Mouse (Mus musculus) kidney, postnatal 0 days (tissue): ENCODE results near the gene Osbpl2. TPM values are rescaled to one million over a fixed set of nuclear protein-coding genes. Genes with fewer than 3 reads are reported as not detected.
A peak's percentile ranks its signal among the peaks of the same experiment; 100 is the strongest.

Experiments
- ATAC-seq: fragments of 200-750 bp; cut with Nextera tagmentation; replicated peaks from 2 replicates; pipeline ENCODE4 v1.8.0; 2017; ENCODE audit warnings: low read depth, moderate number of reproducible peaks, moderate TSS enrichment, moderate library complexity; ENCODE audit not compliant: low FRiP score
- DNase-seq: peaks from one replicate; pipeline ENCODE4 v3.0.0-alpha.2; 2016; ENCODE audit warnings: low spot score
- H3K27ac ChIP-seq: fragments of 300-500 bp; sonication (generic); 2 replicates; pipeline ENCODE4 v1.5.1; 2014; ENCODE audit warnings: mild to moderate bottlenecking
- H3K27me3 ChIP-seq: fragments of 300-500 bp; sonication (generic); 2 replicates; pipeline ENCODE4 v1.6.1; 2014; ENCODE audit warnings: low read length, mixed read lengths; ENCODE audit not compliant: insufficient read depth
- H3K36me3 ChIP-seq: fragments of 300-500 bp; sonication (generic); 2 replicates; pipeline ENCODE4 v1.6.1; 2014; ENCODE audit warnings: low read length, mixed read lengths; ENCODE audit not compliant: insufficient read depth
- H3K4me1 ChIP-seq: fragments of 300-500 bp; sonication (generic); replicated peaks from 2 replicates; pipeline ENCODE4 v1.6.1; 2014; ENCODE audit warnings: antibody characterized with exemption, low read length, mixed read lengths; ENCODE audit not compliant: insufficient read depth
- H3K4me2 ChIP-seq: fragments of 300-500 bp; sonication (generic); 2 replicates; pipeline ENCODE4 v1.6.1; 2014; ENCODE audit warnings: mild to moderate bottlenecking, low read length, moderate library complexity, mixed read lengths
- H3K4me3 ChIP-seq: fragments of 300-500 bp; sonication (generic); replicated peaks from 2 replicates; pipeline ENCODE4 v1.5.1; 2014; ENCODE audit warnings: low read depth, low read length
- H3K9ac ChIP-seq: fragments of 300-500 bp; sonication (generic); 2 replicates; pipeline ENCODE4 v1.6.1; 2014; ENCODE audit warnings: low read depth, low read length
- H3K9me3 ChIP-seq: fragments of 300-500 bp; sonication (generic); replicated peaks from 2 replicates; pipeline ENCODE4 v1.6.1; 2016; ENCODE audit warnings: low read length, inconsistent platforms, mixed read lengths
- CTCF ChIP-seq: IDR thresholded peaks from 2 replicates; pipeline ENCODE4 v1.5.1; 2016; ENCODE audit warnings: antibody characterized with exemption, low read depth, mild to moderate bottlenecking, moderate library complexity
- WGBS: fragments of 180-500 bp; shearing (Covaris S2); extraction: QIAGEN DNeasy Blood & Tissue Kit; methylation state at CpG from one replicate; pipeline ENCODE4 v1.1.7; 2014; 5-methylcytosine and 5-hydroxymethylcytosine counted together
- polyA plus RNA-seq: library from polyadenylated mRNA; unstranded; fragments of >200 nt; fragmentation: Nextera tagmentation; extraction: Ambion mirVana; gene quantifications from 2 replicates; pipeline ENCODE4 v1.2.1, GENCODE M21; 2015

The Osbpl2 gene
- polyA plus RNA-seq, 1 experiment from 2014 or later, result 33.4 TPM

GRCm38 (mm10) chr2:180185686-180186085 lies 66.6 kb downstream of the Osbpl2 start:
- no peak overlapping the region for H3K4me3 ChIP-seq
- no peaks in the 10 kb centered on the region for H3K27me3 ChIP-seq
- no peak for TF ChIP-seq CTCF
- WGBS, result 67% methylated on average over 14 of the region's 14 CpGs
- no peaks in the 10 kb centered on the region for H3K4me1 ChIP-seq
- DNase-seq, result peak; percentile 16
- H3K27ac ChIP-seq, result no peak overlapping the region
- H3K9ac ChIP-seq, result no peak overlapping the region
- H3K4me2 ChIP-seq, result no peak overlapping the region
- H3K9me3 ChIP-seq, result no peaks in the 10 kb centered on the region
- ATAC-seq, result no peak
- peaks cover 36% of the 10 kb centered on the region for H3K36me3 ChIP-seq

DNA sequence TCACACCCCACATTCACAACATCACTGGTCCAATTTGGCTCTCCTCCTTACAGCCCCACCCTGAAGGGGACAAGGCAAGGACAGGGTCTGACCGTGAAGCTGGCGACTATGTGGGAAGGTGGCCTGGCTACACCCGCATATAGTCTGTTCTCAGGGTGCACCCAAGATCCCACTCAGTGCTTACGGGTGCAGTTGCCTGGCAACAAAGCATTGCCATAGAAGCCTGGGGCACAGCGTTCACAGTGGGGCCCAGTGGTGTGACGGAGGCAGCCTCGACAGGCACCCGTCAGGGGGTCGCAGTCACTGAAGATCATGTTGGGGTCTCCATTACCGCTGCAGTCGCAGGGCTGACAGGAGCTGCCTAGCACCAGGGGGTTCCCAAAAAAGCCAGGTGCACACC lies 68.3 kb downstream of the Osbpl2 start:
- no peak overlapping the region for H3K9ac ChIP-seq
- no peak overlapping the region for H3K4me2 ChIP-seq
- H3K36me3 ChIP-seq, result peaks cover 43% of the 10 kb centered on the region; the same call in 1 of the 2 replicates
- ATAC-seq (no peak), DNase-seq (no peak)
- WGBS, result 87% methylated on average over 11 of the region's 11 CpGs
- no peaks in the 10 kb centered on the region for H3K27me3 ChIP-seq
- no peak overlapping the region for H3K27ac ChIP-seq
- no peaks in the 10 kb centered on the region for H3K4me1 ChIP-seq
- no peak overlapping the region for H3K4me3 ChIP-seq
- no peak for TF ChIP-seq CTCF
- no peaks in the 10 kb centered on the region for H3K9me3 ChIP-seq

- peaks cover 60% of the 10 kb centered on the region for H3K36me3 ChIP-seq
- DNase-seq, result no peak
- no peaks in the 10 kb centered on the region for H3K4me1 ChIP-seq
- no peak overlapping the region for H3K27ac ChIP-seq
- no peaks in the 10 kb centered on the region for H3K9me3 ChIP-seq
- H3K27me3 ChIP-seq, result no peaks in the 10 kb centered on the region
- WGBS, result 85% methylated on average over 12 of the region's 12 CpGs
- no peak overlapping the region for H3K9ac ChIP-seq
- H3K4me3 ChIP-seq, result no peak overlapping the region
- ATAC-seq, result peak; percentile 23; the same call in 1 of the 2 replicates
- H3K4me2 ChIP-seq, result no peak overlapping the region
- TF ChIP-seq CTCF, result no peak
These were observed 77.7 kb downstream of the Osbpl2 start for GRCm38 (mm10) chr2:180196610-180197322.

DNA sequence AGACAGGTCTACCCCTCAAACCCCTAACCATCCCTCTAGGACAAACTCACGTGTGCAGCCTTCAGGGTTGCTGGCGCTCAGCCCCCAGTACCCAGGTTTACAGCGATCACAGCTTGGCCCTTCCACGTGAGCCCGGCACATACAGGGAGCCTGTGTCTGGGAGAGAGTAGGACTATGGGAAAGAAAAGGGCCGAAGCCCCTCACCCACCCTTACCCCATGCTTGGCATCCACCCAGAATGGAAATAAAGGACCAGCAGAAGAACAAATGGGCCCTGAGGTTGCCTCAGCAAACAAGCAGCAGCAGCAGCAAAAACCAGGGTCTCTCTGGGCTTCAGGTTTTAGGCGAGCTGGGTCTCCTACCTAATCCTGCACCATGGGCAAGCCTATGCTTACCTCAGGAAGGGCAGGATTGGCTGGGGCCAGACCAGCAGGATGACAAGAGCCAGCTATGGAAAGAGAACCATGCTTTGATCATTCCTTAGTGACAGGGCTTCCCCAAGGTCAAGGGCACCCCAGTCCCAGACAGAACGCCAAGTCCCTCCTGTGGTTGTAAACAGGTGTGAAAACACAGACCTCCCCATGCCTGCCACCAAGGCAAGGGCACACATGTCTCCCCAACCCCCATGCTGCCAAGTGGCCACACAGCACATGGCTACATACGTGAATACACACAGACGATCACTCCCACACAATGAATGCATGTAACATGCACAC lies 78.4 kb downstream of the Osbpl2 start:
- Histone ChIP-seq H3K4me3 (no peak overlapping the region), H3K9ac (no peak overlapping the region), H3K4me2 (no peak overlapping the region), H3K36me3 (peaks cover 58% of the 10 kb centered on the region), H3K27ac (no peak overlapping the region), H3K9me3 (no peaks in the 10 kb centered on the region), H3K27me3 (no peaks in the 10 kb centered on the region), H3K4me1 (no peaks in the 10 kb centered on the region)
- 83% methylated on average over 10 of the region's 10 CpGs for WGBS
- no peak for TF ChIP-seq CTCF
- DNase-seq (no peak), ATAC-seq (no peak)

GRCm38 (mm10) chr2:180198782-180199181 lies 79.7 kb downstream of the Osbpl2 start:
- no peak overlapping the region for H3K27ac ChIP-seq
- TF ChIP-seq CTCF, result no peak
- no peak overlapping the region for H3K4me3 ChIP-seq
- no peaks in the 10 kb centered on the region for H3K9me3 ChIP-seq
- H3K9ac ChIP-seq, result no peak overlapping the region
- H3K4me2 ChIP-seq, result no peak overlapping the region
- DNase-seq, result no peak
- 95% methylated on average over 10 of the region's 10 CpGs for WGBS
- H3K36me3 ChIP-seq, result peaks cover 59% of the 10 kb centered on the region
- no peaks in the 10 kb centered on the region for H3K27me3 ChIP-seq
- no peak for ATAC-seq
- no peaks in the 10 kb centered on the region for H3K4me1 ChIP-seq

DNA sequence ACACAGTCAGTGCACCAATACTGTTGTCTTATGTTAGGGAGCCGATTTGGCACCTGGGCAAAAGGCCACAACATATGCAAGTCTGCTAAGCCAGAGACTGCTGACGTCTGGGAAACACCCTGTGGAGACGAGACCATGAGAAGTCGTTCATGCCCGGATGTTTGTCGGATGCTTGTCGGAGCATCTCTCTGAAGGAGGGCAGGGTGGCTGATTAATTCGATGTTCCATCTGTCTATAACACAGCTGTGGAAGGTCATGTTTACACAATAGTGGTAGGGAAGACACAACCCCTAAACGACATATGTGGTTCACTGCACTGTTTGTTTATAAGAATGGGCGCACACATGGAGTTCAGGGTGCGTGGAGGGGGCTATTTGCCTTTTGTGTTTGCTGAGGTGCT lies 81.6 kb downstream of the Osbpl2 start:
- H3K27ac ChIP-seq, result no peak overlapping the region
- no peak for TF ChIP-seq CTCF
- H3K27me3 ChIP-seq, result no peaks in the 10 kb centered on the region
- H3K36me3 ChIP-seq, result peaks cover 53% of the 10 kb centered on the region
- WGBS, result 67% methylated on average over 11 of the region's 11 CpGs
- DNase-seq (no peak), ATAC-seq (no peak)
- H3K9me3 ChIP-seq, result no peaks in the 10 kb centered on the region
- H3K4me2 ChIP-seq, result no peak overlapping the region
- H3K9ac ChIP-seq, result no peak overlapping the region
- H3K4me3 ChIP-seq, result no peak overlapping the region
- no peaks in the 10 kb centered on the region for H3K4me1 ChIP-seq
